Mouse (Mus musculus) neural tube, embryonic 14.5 days (tissue): ENCODE measurements around the gene Scn3b. TPM values are rescaled to one million over a fixed set of nuclear protein-coding genes. Genes with fewer than 3 reads are reported as not detected.

Experiments
- ATAC-seq: fragments of 200-750 bp; cut with Nextera tagmentation; 2 replicates; pipeline ENCODE4 v1.8.0; 2017; ENCODE audit warnings: low read depth, mild to moderate bottlenecking, moderate TSS enrichment, moderate library complexity
- H3K27ac ChIP-seq: fragments of 300-500 bp; sonication (generic); 2 replicates; pipeline ENCODE4 v1.5.1; 2014; ENCODE audit warnings: low read depth, mild to moderate bottlenecking, control low read depth, low read length, moderate library complexity, mixed read lengths
- H3K27me3 ChIP-seq: fragments of 300-500 bp; sonication (generic); 2 replicates; pipeline ENCODE4 v1.6.1; 2014; ENCODE audit warnings: low read length; ENCODE audit not compliant: control insufficient read depth, insufficient read depth
- H3K36me3 ChIP-seq: fragments of 300-500 bp; sonication (generic); 2 replicates; pipeline ENCODE4 v1.6.1; 2014; ENCODE audit warnings: low read length, mixed read lengths; ENCODE audit not compliant: control insufficient read depth, insufficient read depth
- H3K4me1 ChIP-seq: fragments of 300-500 bp; sonication (generic); 2 replicates; pipeline ENCODE4 v1.6.1; 2014; ENCODE audit warnings: low read length; ENCODE audit not compliant: control insufficient read depth, insufficient read depth
- H3K4me2 ChIP-seq: fragments of 300-500 bp; sonication (generic); 2 replicates; pipeline ENCODE4 v1.6.1; 2014; ENCODE audit warnings: mild to moderate bottlenecking, low read depth, low read length, control low read depth
- H3K4me3 ChIP-seq: fragments of 300-500 bp; sonication (generic); 2 replicates; pipeline ENCODE4 v1.5.1; 2014; ENCODE audit warnings: low read depth, low read length, control low read depth, mixed read lengths
- H3K9ac ChIP-seq: fragments of 300-500 bp; sonication (generic); replicated peaks from 2 replicates; pipeline ENCODE4 v1.6.1; 2014; ENCODE audit warnings: low read depth, mild to moderate bottlenecking, control low read depth, low read length, mixed read lengths
- H3K9me3 ChIP-seq: fragments of 300-500 bp; sonication (generic); 2 replicates; pipeline ENCODE4 v1.6.1; 2016; ENCODE audit warnings: low read length; ENCODE audit not compliant: control insufficient read depth
- WGBS: fragments of 180-500 bp; shearing (Covaris S2); extraction: QIAGEN DNeasy Blood & Tissue Kit; methylation state at CpG from one replicate; pipeline ENCODE4 v1.1.7; 2014; 5-methylcytosine and 5-hydroxymethylcytosine counted together
- polyA plus RNA-seq: library from polyadenylated mRNA; unstranded; fragments of >200 nt; fragmentation: Nextera tagmentation; extraction: Ambion mirVana; gene quantifications from 2 replicates; pipeline ENCODE4 v1.2.1, GENCODE M21; 2014

Gene Scn3b
- polyA plus RNA-seq, 1 experiment from 2014 or later, result 193 TPM

DNA sequence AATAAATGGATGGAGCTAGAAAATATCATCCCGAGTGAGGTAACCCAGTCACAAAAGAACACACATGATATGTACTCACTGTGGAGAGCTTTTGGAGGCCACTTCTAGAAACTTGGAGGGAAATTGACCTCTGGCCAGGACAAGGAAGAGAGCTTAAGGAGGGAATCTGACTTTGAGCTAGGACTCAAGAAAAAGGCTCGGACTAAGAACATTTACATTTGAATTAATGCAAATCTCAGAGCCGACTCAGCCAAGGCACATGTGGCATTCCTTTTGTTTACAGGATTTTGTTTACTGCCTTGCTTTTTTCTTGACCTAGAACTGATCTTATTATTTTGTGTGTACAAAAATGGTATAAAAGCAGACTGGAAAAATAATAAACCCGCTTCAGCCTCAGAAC is 29.3 kb upstream of the Scn3b start:
- Histone ChIP-seq H3K9ac (no peak overlapping the region), H3K9me3 (no peaks in the 10 kb centered on the region), H3K4me3 (no peak overlapping the region), H3K4me2 (no peak overlapping the region), H3K27ac (no peak overlapping the region), H3K4me1 (peaks cover 7% of the 10 kb centered on the region; the same call in 1 of the 2 replicates), H3K27me3 (no peaks in the 10 kb centered on the region), H3K36me3 (no peaks in the 10 kb centered on the region)
- 15% methylated on average over 4 of the region's 4 CpGs for WGBS
- ATAC-seq, result no peak

GRCm38 (mm10) chr9:40240311-40240710 is 28.7 kb upstream of the Scn3b start:
- WGBS, result 29% methylated on average over 5 of the region's 5 CpGs
- no peak for ATAC-seq
- no peak overlapping the region for H3K4me3 ChIP-seq
- H3K9me3 ChIP-seq, result no peaks in the 10 kb centered on the region
- H3K4me2 ChIP-seq, result no peak overlapping the region
- no peaks in the 10 kb centered on the region for H3K36me3 ChIP-seq
- no peak overlapping the region for H3K27ac ChIP-seq
- H3K9ac ChIP-seq, result no peak overlapping the region
- peaks cover 7% of the 10 kb centered on the region; the same call in 1 of the 2 replicates for H3K4me1 ChIP-seq
- H3K27me3 ChIP-seq, result no peaks in the 10 kb centered on the region

DNA sequence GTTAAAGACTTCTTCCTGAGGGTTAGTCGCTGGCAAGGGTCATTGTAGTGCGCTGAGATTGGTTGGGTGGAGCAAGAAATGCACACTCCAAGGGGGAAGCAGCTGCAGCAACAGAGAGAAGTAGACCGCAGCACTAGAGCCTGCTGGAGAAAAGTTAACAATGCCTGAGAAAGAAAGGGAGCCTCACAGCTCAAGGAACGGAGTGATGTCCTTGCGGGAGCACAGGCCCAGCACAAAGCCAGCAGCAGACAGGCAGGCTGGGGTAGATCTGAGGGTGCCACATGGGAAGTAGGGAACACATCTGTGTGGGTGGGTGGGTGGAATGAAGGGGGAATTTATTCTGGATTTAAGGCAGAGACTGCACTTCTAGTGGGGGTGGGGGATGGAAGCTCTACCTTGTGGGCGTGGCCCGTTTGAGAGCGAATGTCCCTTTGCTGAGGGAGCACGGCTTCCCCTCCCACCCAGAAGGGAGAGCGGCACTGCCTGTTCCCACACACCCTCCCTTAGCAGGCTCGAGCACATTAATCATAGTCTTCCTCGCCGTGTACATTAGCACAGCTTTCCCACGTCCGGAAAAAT is 27.7 kb upstream of the Scn3b start:
- Histone ChIP-seq H3K27me3 (no peaks in the 10 kb centered on the region), H3K4me3 (peak overlapping the region; percentile 40), H3K27ac (peak overlapping the region; percentile 93), H3K36me3 (no peaks in the 10 kb centered on the region), H3K4me1 (peaks cover 7% of the 10 kb centered on the region; the same call in 1 of the 2 replicates), H3K9ac (peak overlapping the region; percentile 63), H3K4me2 (peak overlapping the region; percentile 83), H3K9me3 (no peaks in the 10 kb centered on the region)
- under 1% methylated on average over 15 of the region's 15 CpGs for WGBS
- ATAC-seq, result peak; percentile 87

- WGBS, result 49% methylated on average over 13 of the region's 13 CpGs
- Histone ChIP-seq H3K27ac (peak overlapping the region; percentile 93), H3K4me2 (peak overlapping the region; percentile 83), H3K4me1 (peaks cover 7% of the 10 kb centered on the region; the same call in 1 of the 2 replicates), H3K36me3 (no peaks in the 10 kb centered on the region), H3K9me3 (no peaks in the 10 kb centered on the region), H3K9ac (peak overlapping the region; percentile 63), H3K27me3 (no peaks in the 10 kb centered on the region), H3K4me3 (peak overlapping the region; percentile 40)
- ATAC-seq, result peak; percentile 77
Measured at GRCm38 (mm10) chr9:40241951-40242888, 26.8 kb upstream of the Scn3b start.

DNA sequence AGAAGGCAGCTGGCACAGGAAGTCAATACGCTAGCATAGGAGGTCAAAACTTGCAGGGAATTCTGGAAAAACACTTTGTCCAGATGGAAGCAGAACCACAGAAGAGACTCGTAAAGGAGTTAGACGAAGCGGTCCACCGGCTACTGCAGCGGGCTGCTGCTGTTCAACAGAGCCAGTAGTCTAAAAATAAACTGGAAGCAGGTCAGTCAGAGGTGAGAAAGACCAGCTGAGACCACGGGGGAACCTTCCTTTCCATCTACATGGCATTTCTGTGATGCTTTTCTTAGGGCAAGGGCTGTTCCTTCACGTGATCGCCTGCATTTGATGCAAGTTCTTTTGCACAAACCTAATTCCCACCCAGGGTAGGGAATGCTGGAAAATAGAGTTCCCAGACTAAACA is 23.6 kb upstream of the Scn3b start:
- ATAC-seq, result no peak
- Histone ChIP-seq H3K9ac (no peak overlapping the region), H3K27me3 (no peaks in the 10 kb centered on the region), H3K4me2 (no peak overlapping the region), H3K4me1 (peaks cover 7% of the 10 kb centered on the region; the same call in 1 of the 2 replicates), H3K4me3 (no peak overlapping the region), H3K27ac (peak overlapping the region; percentile 10; the same call in 1 of the 2 replicates), H3K9me3 (no peaks in the 10 kb centered on the region), H3K36me3 (no peaks in the 10 kb centered on the region)
- 69% methylated on average over 9 of the region's 9 CpGs for WGBS

DNA sequence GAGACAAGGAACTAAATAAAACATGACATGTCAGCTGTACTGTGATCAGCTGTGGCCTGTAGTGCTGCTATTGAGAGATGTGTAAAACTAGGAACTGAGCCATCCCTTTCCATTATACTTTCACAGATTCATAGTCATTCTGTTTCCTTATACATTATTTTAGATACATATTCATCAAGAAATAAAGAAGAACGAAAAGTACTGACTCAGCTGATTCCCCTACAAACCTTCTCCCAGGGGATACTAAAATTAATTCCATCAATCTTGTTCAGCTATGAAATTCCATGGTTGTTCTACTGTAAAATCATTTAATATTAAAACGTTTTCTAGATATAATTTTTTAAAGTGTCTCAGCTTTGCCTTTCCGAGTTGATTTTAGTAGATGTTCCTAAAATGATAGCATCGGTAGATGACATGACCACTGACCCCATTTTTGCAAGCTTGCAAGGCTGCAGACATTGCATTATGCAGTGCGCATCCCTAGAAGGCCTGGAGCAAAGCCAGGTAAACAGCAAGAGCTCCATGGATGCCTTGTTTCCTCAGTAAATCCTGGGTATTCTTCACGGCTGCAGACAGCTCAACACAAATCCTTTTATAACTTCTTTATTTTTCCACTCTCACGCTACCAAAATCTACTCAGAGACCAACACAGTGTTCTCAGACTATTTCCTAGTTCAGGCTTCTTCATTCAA is 22.9 kb upstream of the Scn3b start:
- Histone ChIP-seq H3K9ac (no peak overlapping the region), H3K27me3 (no peaks in the 10 kb centered on the region), H3K4me1 (peaks cover 7% of the 10 kb centered on the region; the same call in 1 of the 2 replicates), H3K9me3 (no peaks in the 10 kb centered on the region), H3K36me3 (no peaks in the 10 kb centered on the region), H3K4me3 (no peak overlapping the region), H3K27ac (peak overlapping the region; percentile 10; the same call in 1 of the 2 replicates), H3K4me2 (no peak overlapping the region)
- no peak for ATAC-seq
- 52% methylated on average over 7 of the region's 7 CpGs for WGBS

DNA sequence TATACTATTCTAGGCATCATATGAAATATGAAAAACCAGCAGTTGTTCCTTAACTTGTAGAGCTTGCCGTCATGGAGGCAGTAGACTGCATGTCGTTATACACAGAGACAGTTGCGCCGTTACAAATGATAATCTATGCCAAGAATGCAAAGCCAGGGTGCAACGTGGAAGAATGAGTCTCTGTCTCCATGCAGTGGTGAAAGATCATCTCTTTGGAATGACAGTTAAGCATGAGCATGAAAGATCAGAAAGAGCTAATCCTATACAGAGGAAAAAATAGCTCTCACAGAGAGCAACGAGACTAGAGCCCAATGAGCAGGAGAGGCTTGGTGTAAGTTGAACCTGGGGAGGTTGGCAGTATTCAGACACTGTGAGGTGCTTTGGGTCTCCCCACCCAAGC is 22.3 kb upstream of the Scn3b start:
- H3K27me3 ChIP-seq, result no peaks in the 10 kb centered on the region
- H3K4me3 ChIP-seq, result no peak overlapping the region
- H3K36me3 ChIP-seq, result no peaks in the 10 kb centered on the region
- H3K9ac ChIP-seq, result no peak overlapping the region
- no peaks in the 10 kb centered on the region for H3K9me3 ChIP-seq
- H3K27ac ChIP-seq, result no peak overlapping the region
- WGBS, result 66% methylated on average over 6 of the region's 6 CpGs
- H3K4me1 ChIP-seq, result peaks cover 3% of the 10 kb centered on the region; the same call in 1 of the 2 replicates
- ATAC-seq, result no peak
- no peak overlapping the region for H3K4me2 ChIP-seq

DNA sequence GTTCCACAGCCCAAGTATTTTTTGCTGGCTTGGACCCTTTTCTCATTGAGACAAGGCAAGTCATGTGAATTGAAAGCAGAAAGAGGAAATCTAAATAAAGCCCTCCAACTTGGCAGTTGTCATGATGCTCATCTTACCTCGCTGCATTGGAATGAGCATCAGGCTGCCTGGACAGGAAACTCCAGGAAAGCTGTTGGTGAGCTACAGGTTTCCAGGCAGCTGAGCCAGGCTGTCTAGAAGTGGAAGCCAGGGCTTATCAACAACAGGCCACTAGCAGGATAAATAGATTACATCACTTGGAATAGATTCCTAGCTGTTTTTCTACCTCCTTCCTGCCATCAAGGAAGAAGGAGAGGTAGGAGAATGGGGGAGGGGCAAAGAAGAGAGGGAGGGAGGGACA is 19.9 kb upstream of the Scn3b start:
- no peak overlapping the region for H3K4me3 ChIP-seq
- H3K27me3 ChIP-seq, result no peaks in the 10 kb centered on the region
- H3K36me3 ChIP-seq, result no peaks in the 10 kb centered on the region
- WGBS, result 74% methylated on average over 1 of the region's 1 CpGs
- H3K27ac ChIP-seq, result no peak overlapping the region
- ATAC-seq, result no peak
- H3K9me3 ChIP-seq, result no peaks in the 10 kb centered on the region
- H3K9ac ChIP-seq, result no peak overlapping the region
- no peaks in the 10 kb centered on the region for H3K4me1 ChIP-seq
- H3K4me2 ChIP-seq, result no peak overlapping the region
